Mouse (Mus musculus) testis, adult 2 months (tissue): Measurements from ENCODE around the gene Prr19.

Source experiments
- CTCF ChIP-seq: fragments of 200-500 bp; IDR thresholded peaks from 2 replicates; pipeline ENCODE4 v1.5.1; 2012; ENCODE audit warnings: low read depth, mild to moderate bottlenecking, inconsistent platforms, low read length, moderate library complexity; ENCODE audit not compliant: control insufficient read depth, insufficient read depth, insufficient replicate concordance
- POLR2A ChIP-seq: fragments of 200-500 bp; IDR thresholded peaks from 2 replicates; pipeline ENCODE4 v1.6.1; 2012; ENCODE audit warnings: low read depth, mild to moderate bottlenecking, inconsistent platforms, low read length, moderate library complexity; ENCODE audit not compliant: control insufficient read depth

GRCm38 (mm10) chr7:25348861-25349260 lies 47.6 kb downstream of the Prr19 start:
- TF ChIP-seq CTCF (no peak), POLR2A (no peak)
